Mouse (Mus musculus) neutrophil, adult 5-6 weeks (primary cell): ENCODE measurements around the gene Ppp1r13l. TPM values are rescaled to one million over a fixed set of nuclear protein-coding genes. Genes with fewer than 3 reads are reported as not detected.

ENCODE experiments used
- ATAC-seq: fragments of 151-379, 151-347 bp; 2 replicates; pipeline ENCODE4 v1.8.0; 2017; ENCODE audit warnings: mild to moderate bottlenecking, moderate TSS enrichment; ENCODE audit not compliant: insufficient number of reproducible peaks, poor library complexity, low FRiP score, severe bottlenecking; ENCODE audit errors: extremely low read depth
- total RNA-seq: library from RNA; stranded (forward); fragments of 200-1000 nt; gene quantifications from 2 replicates; pipeline ENCODE4 v1.2.3, GENCODE M21; 2017

The Ppp1r13l gene
- total RNA-seq, result 0.12 and 0.37 TPM in 2 replicates

- ATAC-seq, result peak; percentile 42
These were observed at the start of gene Ppp1r13l, which contains the start of gene Cd3eap for GRCm38 (mm10) chr7:19359299-19359891. Ppp1r13l (plus strand) TSS chr7:19359749. Cd3eap (minus strand) TSS chr7:19359483.

DNA sequence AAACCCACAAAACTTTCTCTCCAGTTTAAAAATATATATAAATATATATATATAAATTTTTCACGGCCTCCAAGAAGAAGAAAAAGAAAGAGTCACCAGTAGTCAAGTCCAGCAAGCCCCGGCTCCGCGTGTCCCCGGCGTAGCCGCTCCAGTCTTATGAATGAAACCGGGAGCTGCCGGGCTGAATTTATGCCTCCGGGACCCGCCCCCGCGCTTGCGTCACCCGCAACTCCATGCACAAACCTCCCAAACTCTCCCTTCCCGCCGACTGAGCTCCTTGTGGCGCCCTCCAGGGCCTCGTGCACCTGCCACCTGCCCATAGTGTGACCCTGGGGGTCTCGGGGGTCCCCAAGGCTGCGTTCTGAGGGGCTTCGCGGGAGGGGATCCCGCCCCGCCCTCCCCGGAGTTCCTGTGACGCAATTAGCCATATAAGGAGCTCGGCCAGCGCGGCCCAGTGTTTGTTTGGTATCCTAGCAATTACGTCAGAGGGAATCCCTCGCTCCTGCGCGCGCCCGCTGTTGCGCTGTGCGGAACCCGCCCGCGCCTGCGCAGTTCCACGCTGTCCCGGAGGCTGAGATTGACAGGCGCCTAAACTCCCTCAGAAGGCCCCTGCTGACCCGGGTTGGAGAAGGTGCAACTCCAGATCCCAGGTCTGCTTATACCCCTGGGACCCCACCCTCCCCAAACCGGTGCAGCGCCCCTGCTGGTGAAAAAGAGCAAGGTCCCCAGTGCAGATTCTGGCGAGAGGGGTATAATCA, 49.5 kb upstream of the Ppp1r13l start, which contains the start of gene Fosb:
Gene Fosb (minus strand): TSS at position 168 of the 758 bp plus-strand sequence.
- peak; percentile 74 for ATAC-seq

- ATAC-seq, result no peak
These were observed 47.6 kb upstream of the Ppp1r13l start for GRCm38 (mm10) chr7:19311991-19312390.

DNA sequence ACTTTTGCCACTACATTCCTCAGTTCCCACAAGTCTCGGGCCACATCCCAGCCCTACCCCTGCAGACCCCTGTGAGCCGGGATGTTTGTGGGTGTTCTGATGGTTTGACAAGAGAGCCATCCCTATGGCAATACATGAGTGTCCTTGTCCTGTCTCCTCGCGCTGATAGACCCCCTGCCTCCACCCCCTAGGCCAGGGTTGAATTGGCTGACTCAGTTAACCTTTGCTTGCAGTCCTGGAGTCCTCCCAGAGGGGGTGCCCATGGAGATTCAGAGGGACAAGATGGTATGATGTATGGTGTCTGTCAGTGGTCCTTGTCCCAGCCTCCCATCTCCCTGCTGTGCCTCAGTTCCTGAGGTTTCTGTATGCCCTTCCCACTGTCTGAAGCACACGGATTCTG, 45.5 kb upstream of the Ppp1r13l start:
- ATAC-seq, result no peak

GRCm38 (mm10) chr7:19316451-19317161, 42.9 kb upstream of the Ppp1r13l start:
- peak; percentile 62 for ATAC-seq

DNA sequence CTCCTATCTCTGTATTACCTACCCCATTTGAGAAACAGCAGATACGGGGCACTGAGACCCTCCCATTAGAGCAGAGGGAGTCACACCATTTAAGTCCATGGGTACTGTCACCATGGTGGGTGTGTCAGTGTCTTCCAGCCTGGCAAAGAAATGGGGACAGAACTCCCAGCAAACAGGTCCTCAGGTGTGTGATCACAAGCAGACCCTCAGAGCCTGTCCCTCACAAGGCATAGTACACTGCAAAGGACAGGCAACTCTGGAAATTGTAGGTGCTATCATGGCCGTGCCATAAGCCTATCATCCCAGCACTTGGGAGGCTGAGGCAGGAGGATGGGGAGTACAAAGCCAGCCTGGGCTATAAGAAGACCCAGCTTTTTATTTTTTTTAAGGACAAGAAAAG, 41.3 kb upstream of the Ppp1r13l start:
- no peak for ATAC-seq

DNA sequence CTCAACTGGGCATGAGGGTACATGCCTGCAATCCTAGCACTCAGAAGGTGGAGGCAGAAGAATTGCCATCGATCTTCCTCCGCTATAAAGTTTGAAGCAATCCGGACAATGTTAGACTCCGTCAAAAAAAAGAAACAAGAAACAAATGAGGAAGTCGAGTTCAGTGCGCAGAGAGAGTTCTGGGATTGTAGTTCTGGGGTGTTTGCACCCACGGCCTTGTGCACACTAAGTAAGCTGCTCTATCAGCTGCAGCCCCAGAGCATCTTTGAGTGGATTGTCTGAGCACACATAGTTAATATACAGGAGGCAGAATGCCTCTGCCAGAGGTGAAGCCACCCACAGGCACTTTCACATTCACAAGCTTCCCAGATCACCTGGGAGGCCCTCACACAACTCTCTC, 40.9 kb upstream of the Ppp1r13l start:
- no peak for ATAC-seq

DNA sequence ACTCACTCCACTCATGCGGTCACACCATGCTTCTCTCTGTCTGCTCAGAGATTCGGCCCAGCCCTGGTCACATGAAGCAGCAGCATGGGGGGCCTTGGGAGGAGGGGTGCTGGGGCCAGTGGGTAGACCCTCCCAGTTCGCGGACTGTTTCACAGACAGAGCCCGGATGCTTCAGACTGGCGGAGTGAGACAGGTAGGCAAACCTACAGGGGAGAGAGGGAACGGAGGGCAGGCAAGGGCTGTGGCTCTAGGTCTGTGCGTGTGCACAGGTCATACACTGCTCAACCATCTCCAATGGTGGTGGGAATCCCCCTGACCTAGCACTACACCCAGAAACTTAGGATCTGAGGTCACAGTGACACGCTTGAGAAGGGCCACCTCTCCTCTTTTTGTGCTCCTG, 40.1 kb upstream of the Ppp1r13l start:
- ATAC-seq, result peak; percentile 11; the same call in 1 of the 2 replicates

DNA sequence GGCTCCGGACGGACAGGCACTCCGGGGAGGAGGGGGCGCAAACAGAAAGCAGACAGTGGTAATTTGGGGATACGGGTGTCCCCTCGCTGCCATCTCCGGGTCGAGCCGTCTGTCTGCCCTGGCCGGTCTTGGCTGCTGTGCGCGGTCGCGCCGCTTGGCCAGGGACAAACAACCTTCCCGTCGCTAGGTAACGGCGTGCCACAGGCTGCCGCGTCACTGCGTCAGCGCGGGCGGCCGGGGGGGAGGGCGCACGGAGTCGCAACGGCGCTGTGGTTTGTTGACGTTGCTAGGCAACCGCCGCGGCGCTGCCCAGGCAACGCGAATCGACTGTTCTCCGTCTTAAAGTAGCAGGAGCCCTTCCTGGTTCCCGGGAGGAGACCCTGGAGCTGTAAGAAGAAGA, 39.6 kb upstream of the Ppp1r13l start:
- ATAC-seq, result peak; percentile 59

GRCm38 (mm10) chr7:19320637-19321036, 38.9 kb upstream of the Ppp1r13l start:
- ATAC-seq, result no peak

GRCm38 (mm10) chr7:19321464-19321863, 38.1 kb upstream of the Ppp1r13l start:
- peak; percentile 74 for ATAC-seq

- no peak for ATAC-seq
These were observed 37.1 kb upstream of the Ppp1r13l start for GRCm38 (mm10) chr7:19322489-19322888.

GRCm38 (mm10) chr7:19324221-19324620, 35.3 kb upstream of the Ppp1r13l start:
- ATAC-seq, result no peak

GRCm38 (mm10) chr7:19325262-19326199, 34.0 kb upstream of the Ppp1r13l start:
- ATAC-seq, result peak; percentile 40

- no peak for ATAC-seq
These were observed 33.2 kb upstream of the Ppp1r13l start for GRCm38 (mm10) chr7:19326359-19326758.

DNA sequence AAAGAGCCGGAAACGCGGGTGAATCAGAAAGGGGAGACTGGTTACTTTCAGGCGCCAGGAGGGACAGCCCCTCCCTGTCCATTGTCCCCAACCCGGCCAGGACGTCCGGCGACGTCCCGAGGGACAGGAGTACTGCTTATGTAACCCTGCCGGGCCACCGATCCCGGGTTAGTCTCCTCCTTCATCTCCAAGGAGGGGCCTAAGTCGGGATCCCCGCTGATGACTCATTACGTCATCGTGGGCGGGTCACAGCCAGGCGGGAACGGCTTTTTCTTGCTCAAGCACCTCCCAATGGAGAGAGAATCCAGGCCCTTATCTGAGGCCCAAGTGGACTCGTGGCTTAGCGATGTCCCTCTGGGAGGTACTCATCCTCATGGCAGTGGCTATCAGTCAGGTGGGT, 32.4 kb upstream of the Ppp1r13l start:
- no peak for ATAC-seq

DNA sequence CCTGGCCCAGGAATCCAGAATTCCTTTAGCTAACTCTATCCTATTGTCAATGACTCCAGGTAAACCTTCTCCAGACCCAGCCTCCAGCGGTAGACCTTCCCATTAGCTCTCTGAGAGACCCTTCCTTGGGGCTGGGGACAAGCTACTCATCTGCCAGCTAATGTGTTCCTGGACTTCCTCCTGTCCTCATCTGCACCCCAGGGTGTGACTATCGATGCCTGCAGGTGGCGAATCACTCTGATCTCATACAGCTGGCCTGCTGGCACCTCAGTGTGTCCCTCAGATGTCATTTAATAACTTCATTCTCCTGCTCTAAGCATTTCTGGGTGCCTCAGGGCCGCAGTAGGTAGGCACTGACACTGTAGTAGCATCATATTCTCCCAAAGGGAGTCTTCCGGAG, 31.8 kb upstream of the Ppp1r13l start:
- no peak for ATAC-seq

DNA sequence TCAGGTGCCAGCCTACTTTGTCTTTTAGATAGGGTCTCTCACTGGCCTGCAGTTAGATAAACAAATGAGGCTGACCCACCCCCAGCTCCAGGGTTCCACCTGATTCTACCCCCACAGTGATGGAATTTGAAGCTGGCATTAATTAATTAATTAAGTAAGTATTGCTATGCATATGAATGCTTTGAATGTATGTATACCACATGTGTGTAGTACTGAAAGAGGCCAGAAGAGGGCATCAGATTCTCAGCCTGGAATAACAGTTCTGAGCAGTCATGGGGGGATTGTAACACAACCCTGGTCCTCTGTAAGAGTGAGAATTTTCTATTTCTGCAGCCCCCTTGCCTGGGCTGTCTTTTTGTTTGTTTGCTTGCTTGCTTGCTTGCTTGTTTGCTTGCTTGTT, 31.1 kb upstream of the Ppp1r13l start:
- ATAC-seq, result no peak

GRCm38 (mm10) chr7:19331910-19332309, 27.6 kb upstream of the Ppp1r13l start:
- no peak for ATAC-seq
